Mouse (Mus musculus): ENCODE measurements around the gene Tsc2. TPM values are rescaled to one million over a fixed set of nuclear protein-coding genes. Genes with fewer than 3 reads are reported as not detected.

The Tsc2 gene
- polyA plus RNA-seq (2014; fragmentation: Nextera tagmentation; extraction: Ambion mirVana), result 79.5 and 89.5 TPM in 2 replicates

- peaks cover 34% of the 10 kb centered on the region for H3K36me3 ChIP-seq (ENCODE audit: control insufficient read depth, insufficient read depth, low read length)
- ATAC-seq (ENCODE audit: low FRiP score, low TSS enrichment) (peak; percentile 82), DNase-seq (peak; percentile 95)
- 2% methylated on average over 51 of the region's 51 CpGs for WGBS
- no peaks in the 10 kb centered on the region for H3K27me3 ChIP-seq (ENCODE audit: control insufficient read depth, insufficient read depth, low read length)
- peak within 1 kb of the TSS; percentile 66 for H3K4me3 ChIP-seq (replicated peaks; ENCODE audit: low read depth, low read length)
- H3K9ac ChIP-seq (replicated peaks; ENCODE audit: low read length), result peak within 1 kb of the TSS; percentile 70
- H3K27ac ChIP-seq (replicated peaks; ENCODE audit: low read depth, low read length), result peak within 1 kb of the TSS; percentile 70
- H3K9me3 ChIP-seq (ENCODE audit: control insufficient read depth, low read length), result no peaks in the 10 kb centered on the region
- H3K4me1 ChIP-seq (ENCODE audit: control insufficient read depth, insufficient read depth, low read length), result peaks cover 12% of the 10 kb centered on the region
- H3K4me2 ChIP-seq (ENCODE audit: low read length), result peak within 1 kb of the TSS; percentile 84
Observed at GRCm38 (mm10) chr17:24632167-24632812, at the start of gene Tsc2, which contains the start of gene Nthl1. Gene Tsc2, minus strand, starts transcription at chr17:24632630. Gene Nthl1, plus strand, starts transcription at chr17:24632680.

- Histone ChIP-seq H3K4me2 (ENCODE audit: low read length) (no peak overlapping the region), H3K36me3 (ENCODE audit: control insufficient read depth, insufficient read depth, low read length) (peaks cover 57% of the 10 kb centered on the region), H3K9ac (replicated peaks; ENCODE audit: low read length) (no peak overlapping the region), H3K4me3 (replicated peaks; ENCODE audit: low read depth, low read length) (no peak overlapping the region), H3K9me3 (ENCODE audit: control insufficient read depth, low read length) (no peaks in the 10 kb centered on the region), H3K27ac (replicated peaks; ENCODE audit: low read depth, low read length) (no peak overlapping the region), H3K27me3 (ENCODE audit: control insufficient read depth, insufficient read depth, low read length) (no peaks in the 10 kb centered on the region), H3K4me1 (ENCODE audit: control insufficient read depth, insufficient read depth, low read length) (no peaks in the 10 kb centered on the region)
- DNase-seq (no peak), ATAC-seq (ENCODE audit: low FRiP score, low TSS enrichment) (no peak)
- WGBS, result 92% methylated on average over 24 of the region's 24 CpGs
Observed at GRCm38 (mm10) chr17:24677500-24678080, 45.2 kb upstream of the Tsc2 start.

- DNase-seq, result no peak
- no peak for ATAC-seq (ENCODE audit: low FRiP score, low TSS enrichment)
- no peaks in the 10 kb centered on the region for H3K27me3 ChIP-seq (ENCODE audit: control insufficient read depth, insufficient read depth, low read length)
- 95% methylated on average over 5 of the region's 5 CpGs for WGBS
- H3K27ac ChIP-seq (replicated peaks; ENCODE audit: low read depth, low read length), result no peak overlapping the region
- H3K4me1 ChIP-seq (ENCODE audit: control insufficient read depth, insufficient read depth, low read length), result no peaks in the 10 kb centered on the region
- no peaks in the 10 kb centered on the region for H3K9me3 ChIP-seq (ENCODE audit: control insufficient read depth, low read length)
- no peak overlapping the region for H3K4me3 ChIP-seq (replicated peaks; ENCODE audit: low read depth, low read length)
- H3K9ac ChIP-seq (replicated peaks; ENCODE audit: low read length), result no peak overlapping the region
- no peak overlapping the region for H3K4me2 ChIP-seq (ENCODE audit: low read length)
- H3K36me3 ChIP-seq (ENCODE audit: control insufficient read depth, insufficient read depth, low read length), result peaks cover 54% of the 10 kb centered on the region
Observed at GRCm38 (mm10) chr17:24676877-24677276, 44.4 kb upstream of the Tsc2 start.

GRCm38 (mm10) chr17:24676187-24676586, 43.8 kb upstream of the Tsc2 start:
- no peak overlapping the region for H3K9ac ChIP-seq (replicated peaks; ENCODE audit: low read length)
- ATAC-seq (ENCODE audit: low FRiP score, low TSS enrichment), result no peak
- peaks cover 48% of the 10 kb centered on the region for H3K36me3 ChIP-seq (ENCODE audit: control insufficient read depth, insufficient read depth, low read length)
- H3K27ac ChIP-seq (replicated peaks; ENCODE audit: low read depth, low read length), result no peak overlapping the region
- WGBS, result 58% methylated on average over 2 of the region's 2 CpGs
- no peak overlapping the region for H3K4me3 ChIP-seq (replicated peaks; ENCODE audit: low read depth, low read length)
- no peaks in the 10 kb centered on the region for H3K9me3 ChIP-seq (ENCODE audit: control insufficient read depth, low read length)
- no peak overlapping the region for H3K4me2 ChIP-seq (ENCODE audit: low read length)
- H3K4me1 ChIP-seq (ENCODE audit: control insufficient read depth, insufficient read depth, low read length), result peaks cover 4% of the 10 kb centered on the region; the same call in 1 of the 2 replicates
- no peaks in the 10 kb centered on the region for H3K27me3 ChIP-seq (ENCODE audit: control insufficient read depth, insufficient read depth, low read length)
- DNase-seq, result peak; percentile 78

GRCm38 (mm10) chr17:24674277-24674676, 41.8 kb upstream of the Tsc2 start:
- no peak for ATAC-seq (ENCODE audit: low FRiP score, low TSS enrichment)
- Histone ChIP-seq H3K9me3 (ENCODE audit: control insufficient read depth, low read length) (no peaks in the 10 kb centered on the region), H3K4me1 (ENCODE audit: control insufficient read depth, insufficient read depth, low read length) (peaks cover 14% of the 10 kb centered on the region), H3K4me2 (ENCODE audit: low read length) (no peak overlapping the region), H3K27me3 (ENCODE audit: control insufficient read depth, insufficient read depth, low read length) (no peaks in the 10 kb centered on the region), H3K4me3 (replicated peaks; ENCODE audit: low read depth, low read length) (no peak overlapping the region), H3K27ac (replicated peaks; ENCODE audit: low read depth, low read length) (no peak overlapping the region), H3K36me3 (ENCODE audit: control insufficient read depth, insufficient read depth, low read length) (peaks cover 29% of the 10 kb centered on the region), H3K9ac (replicated peaks; ENCODE audit: low read length) (no peak overlapping the region)
- DNase-seq, result no peak
- 87% methylated on average over 7 of the region's 7 CpGs for WGBS

- WGBS, result 44% methylated on average over 5 of the region's 5 CpGs
Observed at GRCm38 (mm10) chr17:24672141-24672540, 39.7 kb upstream of the Tsc2 start.

GRCm38 (mm10) chr17:24671346-24671745, 38.9 kb upstream of the Tsc2 start:
- DNase-seq (no peak), ATAC-seq (ENCODE audit: low FRiP score, low TSS enrichment) (no peak)
- WGBS, result 79% methylated on average over 5 of the region's 5 CpGs
- Histone ChIP-seq H3K9me3 (ENCODE audit: control insufficient read depth, low read length) (no peaks in the 10 kb centered on the region), H3K9ac (replicated peaks; ENCODE audit: low read length) (no peak overlapping the region; the same call in 1 of the 2 replicates), H3K27me3 (ENCODE audit: control insufficient read depth, insufficient read depth, low read length) (no peaks in the 10 kb centered on the region), H3K4me3 (replicated peaks; ENCODE audit: low read depth, low read length) (no peak overlapping the region), H3K4me1 (ENCODE audit: control insufficient read depth, insufficient read depth, low read length) (peaks cover 19% of the 10 kb centered on the region), H3K36me3 (ENCODE audit: control insufficient read depth, insufficient read depth, low read length) (no peaks in the 10 kb centered on the region), H3K27ac (replicated peaks; ENCODE audit: low read depth, low read length) (no peak overlapping the region), H3K4me2 (ENCODE audit: low read length) (peak overlapping the region; percentile 90)

More at GRCm38 (mm10) chr17:24672141-24672540, 39.7 kb upstream of the Tsc2 start:
- Histone ChIP-seq H3K9me3 (ENCODE audit: control insufficient read depth, low read length) (no peaks in the 10 kb centered on the region), H3K4me1 (ENCODE audit: control insufficient read depth, insufficient read depth, low read length) (peaks cover 19% of the 10 kb centered on the region), H3K36me3 (ENCODE audit: control insufficient read depth, insufficient read depth, low read length) (peaks cover 7% of the 10 kb centered on the region), H3K4me2 (ENCODE audit: low read length) (no peak overlapping the region), H3K27ac (replicated peaks; ENCODE audit: low read depth, low read length) (no peak overlapping the region), H3K27me3 (ENCODE audit: control insufficient read depth, insufficient read depth, low read length) (no peaks in the 10 kb centered on the region), H3K9ac (replicated peaks; ENCODE audit: low read length) (no peak overlapping the region), H3K4me3 (replicated peaks; ENCODE audit: low read depth, low read length) (no peak overlapping the region)
- DNase-seq, result no peak
- ATAC-seq (ENCODE audit: low FRiP score, low TSS enrichment), result no peak

- WGBS, result 12% methylated on average over 8 of the region's 8 CpGs
- no peaks in the 10 kb centered on the region for H3K27me3 ChIP-seq (ENCODE audit: control insufficient read depth, insufficient read depth, low read length)
- H3K9ac ChIP-seq (replicated peaks; ENCODE audit: low read length), result peak overlapping the region; percentile 97
- no peak for ATAC-seq (ENCODE audit: low FRiP score, low TSS enrichment)
- H3K36me3 ChIP-seq (ENCODE audit: control insufficient read depth, insufficient read depth, low read length), result no peaks in the 10 kb centered on the region
- no peaks in the 10 kb centered on the region for H3K9me3 ChIP-seq (ENCODE audit: control insufficient read depth, low read length)
- H3K4me3 ChIP-seq (replicated peaks; ENCODE audit: low read depth, low read length), result peak overlapping the region; percentile 99
- H3K27ac ChIP-seq (replicated peaks; ENCODE audit: low read depth, low read length), result peak overlapping the region; percentile 89
- H3K4me2 ChIP-seq (ENCODE audit: low read length), result peak overlapping the region; percentile 90
- DNase-seq, result no peak
- H3K4me1 ChIP-seq (ENCODE audit: control insufficient read depth, insufficient read depth, low read length), result peaks cover 19% of the 10 kb centered on the region
Observed at GRCm38 (mm10) chr17:24670246-24670844, 37.9 kb upstream of the Tsc2 start.
